Mouse (Mus musculus) embryonic facial prominence, embryonic 13.5 days (tissue): Measurements from ENCODE around the gene Cox8b. TPM values are rescaled to one million over a fixed set of nuclear protein-coding genes. Genes with fewer than 3 reads are reported as not detected.

Experiments
- ATAC-seq: fragments of 200-750 bp; cut with Nextera tagmentation; 2 replicates; pipeline ENCODE4 v1.8.0; 2017; ENCODE audit warnings: low read depth; ENCODE audit not compliant: insufficient number of reproducible peaks, insufficient read depth, low FRiP score, low TSS enrichment
- H3K27ac ChIP-seq: fragments of 300-500 bp; sonication (generic); 2 replicates; pipeline ENCODE4 v1.5.1; 2015; ENCODE audit warnings: moderate library complexity, mild to moderate bottlenecking, inconsistent platforms
- H3K27me3 ChIP-seq: fragments of 300-500 bp; sonication (generic); 2 replicates; pipeline ENCODE4 v1.6.1; 2015; ENCODE audit warnings: mild to moderate bottlenecking, inconsistent platforms
- H3K36me3 ChIP-seq: fragments of 300-500 bp; sonication (generic); 2 replicates; pipeline ENCODE4 v1.6.1; 2015; ENCODE audit warnings: mild to moderate bottlenecking, inconsistent platforms
- H3K4me1 ChIP-seq: fragments of 300-500 bp; sonication (generic); 2 replicates; pipeline ENCODE4 v1.6.1; 2015; ENCODE audit warnings: inconsistent platforms
- H3K4me2 ChIP-seq: fragments of 300-500 bp; sonication (generic); 2 replicates; pipeline ENCODE4 v1.6.1; 2015; ENCODE audit warnings: moderate library complexity, mild to moderate bottlenecking, inconsistent platforms
- H3K4me3 ChIP-seq: fragments of 300-500 bp; sonication (generic); 2 replicates; pipeline ENCODE4 v1.5.1; 2015; ENCODE audit warnings: mild to moderate bottlenecking, inconsistent platforms
- H3K9ac ChIP-seq: fragments of 300-500 bp; sonication (generic); 2 replicates; pipeline ENCODE4 v1.6.1; 2015; ENCODE audit warnings: mild to moderate bottlenecking, inconsistent platforms
- H3K9me3 ChIP-seq: fragments of 300-500 bp; sonication (generic); 2 replicates; pipeline ENCODE4 v1.6.1; 2016; ENCODE audit warnings: inconsistent platforms
- WGBS: fragments of 180-500 bp; shearing (Covaris S2); methylation state at CpG from one replicate; pipeline ENCODE4 v1.1.7; 2015; ENCODE audit warnings: mixed read lengths; 5-methylcytosine and 5-hydroxymethylcytosine counted together
- polyA plus RNA-seq: library from polyadenylated mRNA; unstranded; fragments of >200 nt; fragmentation: Nextera tagmentation; extraction: Ambion mirVana; gene quantifications from 2 replicates; pipeline ENCODE4 v1.2.1, GENCODE M21; 2015

The Cox8b gene
- polyA plus RNA-seq, 1 experiment from 2014 or later, result 1.2 TPM

DNA sequence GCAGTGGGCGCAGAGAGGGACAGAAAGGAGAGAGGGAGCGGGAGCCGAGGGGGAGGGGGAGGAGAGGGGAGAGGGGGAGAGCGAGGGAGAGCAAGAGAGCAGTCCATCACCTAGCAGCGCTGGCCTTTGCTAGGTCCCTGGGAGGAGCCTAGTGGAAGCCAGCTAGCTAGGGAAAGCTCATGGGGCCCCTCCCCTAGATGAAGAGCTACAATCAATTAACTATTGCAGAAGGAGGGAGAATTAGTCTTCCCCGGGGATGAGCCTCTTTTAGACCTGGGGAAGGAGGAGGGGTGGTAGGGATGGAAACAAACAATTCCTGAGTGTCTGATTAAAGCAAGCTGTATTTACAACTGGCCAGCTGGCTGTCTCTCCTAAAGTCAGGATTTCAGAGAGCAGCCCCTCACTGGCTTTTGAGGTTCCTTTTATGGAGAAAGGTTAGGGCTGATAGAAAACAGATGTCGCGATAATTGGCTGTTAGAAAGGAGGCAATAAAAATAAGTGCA lies 39.5 kb upstream of the Cox8b start:
- Histone ChIP-seq H3K27me3 (peaks cover 8% of the 10 kb centered on the region; the same call in 1 of the 2 replicates), H3K9ac (peak overlapping the region; percentile 54; the same call in 1 of the 2 replicates), H3K4me2 (peak overlapping the region; percentile 44), H3K4me1 (peaks cover 41% of the 10 kb centered on the region), H3K27ac (peak overlapping the region; percentile 84), H3K4me3 (no peak overlapping the region), H3K36me3 (peaks cover 8% of the 10 kb centered on the region), H3K9me3 (no peaks in the 10 kb centered on the region)
- no peak for ATAC-seq
- WGBS, result 3% methylated on average over 8 of the region's 8 CpGs

DNA sequence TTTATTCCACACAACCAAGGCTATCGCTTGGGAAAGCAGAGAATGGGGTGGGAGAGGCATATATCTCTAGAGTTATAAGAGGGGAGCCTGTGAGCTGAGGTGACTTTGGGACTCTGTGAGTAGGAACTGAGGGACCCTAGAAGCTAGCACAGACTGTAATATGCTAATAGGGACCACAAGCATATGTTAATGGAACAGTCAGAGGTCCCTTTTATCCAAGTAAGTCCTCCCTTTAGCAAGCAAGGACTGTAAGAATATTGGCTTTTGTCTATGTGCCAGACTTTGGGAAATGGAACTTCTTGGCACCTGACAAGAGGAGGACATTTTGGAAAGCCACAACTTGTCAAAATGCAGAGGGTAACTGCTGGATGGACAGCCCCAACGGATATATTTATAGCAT lies 38.6 kb upstream of the Cox8b start:
- peaks cover 8% of the 10 kb centered on the region; the same call in 1 of the 2 replicates for H3K27me3 ChIP-seq
- peaks cover 41% of the 10 kb centered on the region for H3K4me1 ChIP-seq
- H3K4me3 ChIP-seq, result no peak overlapping the region
- ATAC-seq, result no peak
- H3K9me3 ChIP-seq, result no peaks in the 10 kb centered on the region
- 23% methylated on average over 2 of the region's 2 CpGs for WGBS
- peak overlapping the region; percentile 44; the same call in 1 of the 2 replicates for H3K4me2 ChIP-seq
- peak overlapping the region; percentile 84; the same call in 1 of the 2 replicates for H3K27ac ChIP-seq
- H3K9ac ChIP-seq, result no peak overlapping the region
- 0 out of 2 replicates have a peak, but pooled peaks cover 2% of the 10 kb centered on the region for H3K36me3 ChIP-seq

DNA sequence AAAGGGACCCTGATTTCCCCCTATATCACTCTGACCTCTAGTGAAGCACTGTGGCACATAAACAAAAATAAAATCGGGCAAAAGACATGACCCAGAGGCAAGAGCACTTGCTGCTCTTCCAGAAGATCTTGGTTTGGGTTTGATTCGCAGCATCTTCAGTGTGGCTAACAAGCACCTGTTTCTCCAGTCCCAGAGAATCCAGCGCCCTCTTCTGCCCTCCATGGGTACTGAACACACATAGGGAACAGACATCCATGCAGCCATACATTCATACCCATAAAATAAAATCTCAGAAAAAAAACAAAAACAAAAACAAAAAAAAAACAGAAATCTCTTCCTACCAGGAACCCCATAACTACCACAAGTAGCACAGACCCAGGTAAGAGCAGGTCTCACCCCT lies 38.2 kb upstream of the Cox8b start:
- Histone ChIP-seq H3K27ac (no peak overlapping the region), H3K27me3 (peaks cover 8% of the 10 kb centered on the region; the same call in 1 of the 2 replicates), H3K4me1 (peaks cover 37% of the 10 kb centered on the region), H3K4me3 (no peak overlapping the region), H3K36me3 (no peaks in the 10 kb centered on the region), H3K9me3 (no peaks in the 10 kb centered on the region), H3K9ac (no peak overlapping the region), H3K4me2 (no peak overlapping the region)
- WGBS, result 42% methylated on average over 3 of the region's 3 CpGs
- ATAC-seq, result no peak

DNA sequence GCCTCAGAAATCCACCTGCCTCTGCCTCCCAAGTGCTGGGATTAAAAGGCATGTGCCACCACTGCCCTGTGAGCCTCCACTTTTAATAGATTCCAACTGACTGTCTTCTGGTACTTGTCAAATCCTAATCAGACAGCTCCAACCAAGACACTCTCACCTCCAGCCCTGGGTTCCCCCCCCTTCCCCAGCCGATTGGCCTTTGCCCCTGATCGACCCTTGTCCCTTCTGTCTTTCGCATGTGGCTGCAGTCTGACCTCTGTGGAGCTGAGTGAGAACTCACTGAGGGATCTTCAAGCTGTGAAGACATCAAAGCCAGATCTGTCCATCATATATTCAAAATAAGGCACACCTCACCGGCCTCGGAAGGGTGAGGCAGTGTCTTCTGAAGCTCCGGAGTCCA lies 26.9 kb upstream of the Cox8b start:
- ATAC-seq, result no peak
- H3K9ac ChIP-seq, result no peak overlapping the region

DNA sequence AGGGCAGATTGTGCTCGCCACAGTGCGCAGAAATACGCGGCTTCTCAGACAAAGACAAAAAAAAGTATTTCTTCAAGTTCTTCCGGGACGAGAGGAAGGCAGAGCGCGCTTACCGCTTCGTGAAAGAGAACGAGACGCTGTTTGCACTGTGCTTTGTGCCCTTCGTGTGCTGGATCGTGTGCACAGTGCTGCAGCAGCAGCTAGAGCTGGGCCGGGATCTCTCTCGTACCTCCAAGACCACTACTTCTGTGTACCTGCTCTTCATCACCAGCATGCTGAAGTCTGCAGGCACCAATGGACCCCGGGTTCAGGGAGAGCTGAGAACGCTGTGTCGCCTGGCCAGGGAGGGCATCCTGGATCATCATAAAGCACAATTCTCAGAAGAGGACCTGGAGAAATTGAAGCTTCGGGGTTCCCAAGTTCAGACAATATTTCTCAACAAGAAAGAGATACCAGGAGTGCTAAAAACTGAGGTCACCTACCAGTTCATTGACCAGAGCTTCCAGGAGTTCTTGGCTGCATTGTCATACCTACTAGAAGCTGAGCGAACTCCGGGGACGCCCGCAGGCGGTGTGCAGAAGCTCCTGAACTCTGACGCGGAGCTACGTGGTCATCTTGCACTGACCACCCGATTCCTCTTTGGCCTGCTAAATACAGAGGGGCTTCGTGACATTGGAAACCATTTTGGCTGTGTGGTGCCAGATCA lies 23.0 kb upstream of the Cox8b start:
- H3K36me3 ChIP-seq, result no peaks in the 10 kb centered on the region
- H3K9me3 ChIP-seq, result no peaks in the 10 kb centered on the region
- H3K27ac ChIP-seq, result no peak overlapping the region
- WGBS, result 20% methylated on average over 30 of the region's 30 CpGs
- H3K27me3 ChIP-seq, result peaks cover 71% of the 10 kb centered on the region
- peak overlapping the region; percentile 43 for H3K4me3 ChIP-seq
- H3K4me2 ChIP-seq, result peak overlapping the region; percentile 76
- ATAC-seq, result no peak
- peaks cover 18% of the 10 kb centered on the region for H3K4me1 ChIP-seq
- peak overlapping the region; percentile 41 for H3K9ac ChIP-seq

More for the DNA sequence above, 26.9 kb upstream of the Cox8b start:
- H3K36me3 ChIP-seq, result no peaks in the 10 kb centered on the region
- no peak overlapping the region for H3K4me3 ChIP-seq
- 78% methylated on average over 6 of the region's 6 CpGs for WGBS
- no peaks in the 10 kb centered on the region for H3K9me3 ChIP-seq
- peaks cover 14% of the 10 kb centered on the region for H3K4me1 ChIP-seq
- H3K27ac ChIP-seq, result no peak overlapping the region
- peaks cover 34% of the 10 kb centered on the region for H3K27me3 ChIP-seq
- no peak overlapping the region for H3K4me2 ChIP-seq

DNA sequence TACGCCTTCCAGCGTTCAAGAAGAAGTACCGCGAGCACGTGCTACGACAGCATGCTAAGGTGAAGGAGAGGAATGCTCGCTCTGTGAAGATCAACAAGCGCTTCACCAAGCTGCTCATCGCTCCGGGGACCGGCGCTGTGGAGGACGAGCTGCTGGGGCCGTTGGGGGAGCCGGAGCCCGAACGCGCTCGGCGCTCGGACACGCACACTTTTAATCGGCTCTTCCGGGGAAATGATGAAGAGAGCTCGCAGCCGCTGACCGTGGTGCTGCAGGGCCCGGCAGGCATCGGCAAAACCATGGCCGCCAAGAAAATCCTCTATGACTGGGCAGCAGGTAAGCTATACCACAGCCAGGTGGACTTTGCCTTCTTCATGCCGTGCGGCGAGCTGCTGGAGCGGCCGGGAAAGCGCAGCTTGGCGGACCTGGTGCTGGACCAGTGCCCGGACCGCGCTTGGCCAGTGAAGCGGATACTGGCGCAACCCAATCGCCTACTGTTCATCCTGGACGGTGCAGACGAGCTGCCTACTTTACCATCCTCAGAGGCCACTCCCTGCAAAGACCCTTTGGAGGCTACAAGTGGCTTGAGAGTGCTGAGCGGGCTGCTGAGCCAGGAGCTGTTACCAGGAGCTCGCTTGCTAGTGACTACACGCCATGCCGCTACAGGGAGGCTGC lies 22.3 kb upstream of the Cox8b start:
- no peak overlapping the region for H3K27ac ChIP-seq
- WGBS, result 1% methylated on average over 49 of the region's 49 CpGs
- peaks cover 78% of the 10 kb centered on the region for H3K27me3 ChIP-seq
- H3K9me3 ChIP-seq, result no peaks in the 10 kb centered on the region
- peak overlapping the region; percentile 43 for H3K4me3 ChIP-seq
- peaks cover 18% of the 10 kb centered on the region for H3K4me1 ChIP-seq
- peak overlapping the region; percentile 76 for H3K4me2 ChIP-seq
- ATAC-seq, result no peak
- H3K9ac ChIP-seq, result peak overlapping the region; percentile 41
- H3K36me3 ChIP-seq, result no peaks in the 10 kb centered on the region

DNA sequence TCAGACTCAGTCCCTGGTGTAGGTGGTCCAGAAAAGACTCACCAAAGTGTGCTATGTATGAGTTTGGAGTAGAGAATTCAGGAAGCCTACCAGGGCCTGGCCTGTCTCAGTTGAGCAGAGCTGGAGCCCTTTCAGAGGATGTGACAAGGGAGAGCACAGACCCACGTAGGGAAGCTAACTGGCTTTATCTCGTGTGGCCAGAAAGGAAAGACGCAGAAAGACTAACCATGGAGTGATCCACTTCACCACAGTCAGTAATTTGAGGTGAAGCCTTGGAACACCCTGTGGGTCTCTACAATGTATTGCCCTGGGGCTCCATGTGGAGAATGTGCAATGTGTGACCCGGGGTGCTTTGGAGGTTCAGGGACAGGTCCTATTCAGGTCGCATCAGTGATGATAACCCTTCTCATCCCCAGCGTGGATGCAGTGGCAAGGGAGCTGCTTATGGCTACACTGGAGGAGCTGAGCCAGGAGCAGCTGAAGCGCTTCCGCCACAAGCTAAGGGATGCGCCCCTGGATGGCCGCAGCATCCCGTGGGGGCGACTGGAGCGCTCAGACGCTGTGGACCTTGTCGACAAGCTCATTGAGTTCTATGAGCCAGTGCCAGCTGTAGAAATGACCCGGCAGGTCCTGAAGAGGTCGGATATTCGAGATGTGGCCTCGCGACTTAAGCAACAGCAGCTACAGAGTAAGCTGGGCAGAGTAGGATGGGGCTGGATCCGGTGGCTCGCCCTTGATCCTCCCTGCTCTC lies 21.2 kb upstream of the Cox8b start:
- H3K9ac ChIP-seq, result no peak overlapping the region
- no peak overlapping the region for H3K4me3 ChIP-seq
- no peak overlapping the region for H3K27ac ChIP-seq
- H3K9me3 ChIP-seq, result no peaks in the 10 kb centered on the region
- no peaks in the 10 kb centered on the region for H3K36me3 ChIP-seq
- peaks cover 81% of the 10 kb centered on the region for H3K27me3 ChIP-seq
- H3K4me2 ChIP-seq, result no peak overlapping the region
- ATAC-seq, result no peak
- WGBS, result 27% methylated on average over 22 of the region's 22 CpGs
- peaks cover 18% of the 10 kb centered on the region for H3K4me1 ChIP-seq

DNA sequence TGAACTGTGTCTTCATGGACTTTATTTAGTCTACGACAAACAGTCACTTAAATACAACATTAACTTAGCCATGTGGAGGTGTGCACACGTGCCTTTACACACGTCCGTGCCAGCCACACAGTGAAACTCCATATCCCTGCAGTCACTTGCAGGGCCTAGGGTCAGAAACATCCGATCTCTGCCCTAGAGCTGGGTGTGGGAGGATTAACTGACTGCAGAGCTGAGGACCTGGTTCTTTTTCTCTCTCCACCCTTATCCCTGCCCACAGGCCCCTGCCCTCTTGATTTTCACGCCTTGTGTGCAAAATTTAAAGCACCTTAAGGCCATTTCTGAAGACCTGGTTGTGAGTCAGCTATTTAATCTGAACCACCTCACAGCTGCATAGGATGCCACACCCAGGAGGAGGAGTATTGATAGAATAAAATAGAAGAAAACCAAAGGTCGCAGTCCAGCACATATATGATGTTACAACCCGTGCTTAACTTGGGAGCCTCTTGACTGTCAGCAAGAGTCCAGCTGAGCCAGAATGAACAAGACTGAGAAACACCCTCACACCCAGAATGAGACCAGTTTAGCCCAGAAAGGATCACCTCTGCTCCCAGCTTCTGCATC lies 20.3 kb upstream of the Cox8b start, which contains the start of gene Nlrp6:
Nlrp6 (plus strand) TSS at position 485 of the 612 bp plus-strand sequence.
- Histone ChIP-seq H3K4me3 (no peak within 1 kb of the TSS), H3K9me3 (no peaks in the 10 kb centered on the region), H3K27me3 (peaks cover 83% of the 10 kb centered on the region), H3K4me2 (no peak within 1 kb of the TSS), H3K27ac (no peak within 1 kb of the TSS), H3K36me3 (no peaks in the 10 kb centered on the region), H3K4me1 (peaks cover 18% of the 10 kb centered on the region), H3K9ac (no peak within 1 kb of the TSS)
- WGBS, result 69% methylated on average over 8 of the region's 8 CpGs
- ATAC-seq, result no peak

DNA sequence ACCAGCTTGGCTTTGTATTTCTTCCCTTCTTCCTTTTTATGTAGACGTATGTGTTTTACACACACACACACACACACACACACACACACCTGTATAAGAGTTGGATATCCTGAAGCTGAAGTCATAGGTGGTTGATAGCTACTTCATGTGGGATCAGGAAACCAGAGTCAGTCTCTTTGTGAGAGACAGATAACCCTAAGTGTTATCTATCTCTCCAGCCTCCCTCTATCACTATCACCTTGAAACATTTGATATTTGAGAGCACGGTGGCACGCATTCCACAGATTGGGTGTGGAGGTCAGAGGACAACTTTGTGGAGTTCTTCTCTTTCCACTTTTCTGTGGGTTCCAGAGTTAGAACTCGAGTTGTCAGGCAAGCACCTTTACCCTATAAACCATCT lies 19.7 kb upstream of the Cox8b start:
- no peak for ATAC-seq
- Histone ChIP-seq H3K9ac (no peak overlapping the region), H3K27ac (no peak overlapping the region), H3K27me3 (peaks cover 77% of the 10 kb centered on the region), H3K4me1 (peaks cover 18% of the 10 kb centered on the region), H3K36me3 (no peaks in the 10 kb centered on the region), H3K4me2 (no peak overlapping the region), H3K9me3 (no peaks in the 10 kb centered on the region), H3K4me3 (no peak overlapping the region)
- 72% methylated on average over 4 of the region's 4 CpGs for WGBS

DNA sequence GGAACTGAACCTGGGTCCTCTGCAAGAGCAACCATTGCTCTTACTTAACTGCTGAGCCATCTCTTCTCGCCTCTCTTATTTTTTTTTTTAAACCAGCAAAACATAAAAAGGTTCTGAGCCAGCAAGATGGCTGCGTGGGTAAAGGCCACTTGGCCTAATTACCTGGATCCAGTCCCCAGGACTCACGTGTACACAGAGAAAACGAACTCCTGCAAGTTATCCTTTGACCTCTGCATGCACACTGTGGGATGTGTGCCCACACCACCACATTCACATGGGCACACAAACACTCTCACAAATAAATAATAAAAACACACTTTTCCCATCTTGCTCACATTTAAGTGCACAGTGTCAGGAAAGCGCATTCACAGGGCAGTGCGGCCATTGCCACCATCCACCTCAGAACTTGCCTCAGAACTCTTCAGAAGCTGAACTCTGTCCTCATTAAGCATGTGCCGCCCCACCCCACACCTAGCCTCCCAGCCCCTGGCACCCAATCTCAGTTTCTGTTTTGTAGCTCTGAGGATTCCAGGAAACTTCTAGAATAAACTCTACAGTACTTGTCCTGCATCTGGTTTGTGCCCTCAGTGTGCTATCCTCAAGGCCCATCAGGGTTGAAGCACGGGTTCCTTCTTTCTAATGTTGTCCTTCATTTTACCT lies 13.9 kb upstream of the Cox8b start:
- Histone ChIP-seq H3K27me3 (peaks cover 19% of the 10 kb centered on the region), H3K36me3 (no peaks in the 10 kb centered on the region), H3K4me2 (no peak overlapping the region), H3K27ac (no peak overlapping the region), H3K4me1 (no peaks in the 10 kb centered on the region), H3K4me3 (no peak overlapping the region), H3K9ac (no peak overlapping the region), H3K9me3 (no peaks in the 10 kb centered on the region)
- no peak for ATAC-seq
- 80% methylated on average over 8 of the region's 8 CpGs for WGBS
